Mouse (Mus musculus): ENCODE data around the gene Idnk.

The Idnk gene

GRCm38 (mm10) chr13:58192146-58192545 is 34.7 kb downstream of the Idnk start:
- no peak for DNase-seq (ENCODE audit: low spot score in 2 of 2)

DNA sequence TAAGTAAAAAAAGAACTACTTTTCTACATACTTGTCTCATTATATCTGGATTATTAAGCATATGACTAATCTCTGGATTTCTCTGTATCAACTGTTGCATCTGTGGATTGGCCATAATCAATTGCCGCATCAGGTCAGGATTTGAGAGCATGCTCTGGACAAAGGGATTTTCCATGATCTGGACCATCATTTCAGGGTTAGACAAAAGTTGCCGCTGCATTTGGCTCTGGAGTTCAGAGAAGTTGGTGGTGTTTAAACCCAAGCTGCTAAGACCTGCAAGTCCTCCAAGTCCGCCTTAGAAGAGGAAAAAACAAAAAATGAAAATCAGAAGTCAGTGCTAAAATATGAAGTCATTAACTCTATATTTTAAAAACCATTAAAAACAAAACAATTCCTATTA is 35.8 kb downstream of the Idnk start:
- DNase-seq (ENCODE audit: low spot score in 2 of 2), result no peak

DNA sequence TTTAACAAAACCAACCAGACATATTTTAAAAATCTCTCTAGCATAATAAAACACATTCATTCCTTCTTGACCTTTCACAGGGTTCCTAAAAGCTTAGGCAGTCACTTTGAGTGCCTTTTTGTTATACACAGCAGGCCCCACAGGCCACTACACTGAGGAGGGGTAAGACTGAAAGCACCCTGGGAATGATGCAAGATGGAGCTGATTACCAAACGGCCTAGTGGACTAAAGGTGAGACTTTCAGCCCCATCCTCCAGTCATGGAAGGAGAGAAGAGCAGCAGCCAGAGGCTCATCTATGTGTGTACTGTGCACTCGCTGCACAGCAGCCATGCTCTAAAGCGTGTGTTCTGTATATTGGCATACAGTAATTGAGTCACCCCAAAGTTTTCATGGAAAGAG is 37.5 kb downstream of the Idnk start:
- no peak for DNase-seq (ENCODE audit: low spot score in 2 of 2)

DNA sequence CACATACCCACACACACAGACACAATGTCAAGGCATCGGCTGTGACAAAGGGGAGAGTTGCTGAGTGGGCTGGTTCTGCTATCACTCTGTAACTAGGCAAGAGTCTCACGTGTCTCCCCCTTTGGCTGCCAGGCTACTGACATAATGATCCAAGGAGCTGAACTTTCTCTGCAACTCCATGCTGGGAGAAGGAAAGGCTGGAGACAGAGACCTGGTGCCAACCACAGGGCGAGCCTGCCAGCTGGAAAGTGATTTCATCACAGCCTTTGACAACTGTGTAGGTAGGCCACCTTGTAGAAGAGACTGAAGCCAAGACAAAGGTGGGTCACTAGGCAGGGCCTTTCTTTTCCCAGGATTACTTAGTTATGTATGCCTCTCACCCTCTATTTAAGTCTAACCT is 39.8 kb downstream of the Idnk start:
- DNase-seq (ENCODE audit: low spot score in 2 of 2), result no peak

- no peak for DNase-seq (ENCODE audit: low spot score in 2 of 2)
Observed at GRCm38 (mm10) chr13:58197981-58198640, 40.7 kb downstream of the Idnk start.

- no peak for DNase-seq (ENCODE audit: low spot score in 2 of 2)
Observed at GRCm38 (mm10) chr13:58201343-58201742, 43.9 kb downstream of the Idnk start.

DNA sequence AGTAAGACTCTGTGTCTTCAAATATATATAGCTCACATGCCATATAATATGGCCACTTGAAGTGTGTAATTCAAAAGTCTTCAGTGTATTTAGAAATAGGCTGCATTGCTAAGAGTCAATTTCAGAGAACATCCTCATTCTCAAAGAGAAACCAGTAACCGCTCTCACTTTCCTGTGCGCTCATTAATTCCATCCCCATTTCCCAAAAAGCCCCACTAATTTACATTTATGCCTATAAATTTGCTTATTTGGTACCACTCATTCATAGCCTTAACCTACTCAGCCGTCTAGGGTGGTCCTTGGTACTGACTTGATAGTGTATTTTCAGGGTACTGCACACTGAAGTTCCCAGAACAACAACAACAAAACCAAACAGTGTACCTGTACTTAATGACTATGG is 44.5 kb downstream of the Idnk start:
- no peak for DNase-seq (ENCODE audit: low spot score in 2 of 2)

DNA sequence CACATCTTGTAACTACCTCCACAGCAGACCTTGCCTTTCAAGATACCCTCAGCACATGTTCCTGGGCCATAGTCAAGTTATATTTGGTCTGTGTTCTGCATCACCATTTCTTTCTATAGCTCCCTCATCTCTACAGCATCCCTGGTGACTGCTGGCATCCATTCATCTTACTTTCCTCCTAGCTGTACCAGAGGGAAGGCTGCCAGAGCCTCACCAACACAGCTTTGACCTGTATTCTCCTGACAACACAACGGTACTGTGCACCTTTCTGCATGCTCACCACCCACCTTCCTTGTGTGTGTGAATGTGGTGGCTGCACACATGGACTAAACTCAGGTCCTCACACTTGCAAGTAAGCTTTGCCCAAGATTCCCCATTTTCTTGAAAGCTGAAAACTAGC is 45.5 kb downstream of the Idnk start:
- no peak for DNase-seq (ENCODE audit: low spot score in 2 of 2)

DNA sequence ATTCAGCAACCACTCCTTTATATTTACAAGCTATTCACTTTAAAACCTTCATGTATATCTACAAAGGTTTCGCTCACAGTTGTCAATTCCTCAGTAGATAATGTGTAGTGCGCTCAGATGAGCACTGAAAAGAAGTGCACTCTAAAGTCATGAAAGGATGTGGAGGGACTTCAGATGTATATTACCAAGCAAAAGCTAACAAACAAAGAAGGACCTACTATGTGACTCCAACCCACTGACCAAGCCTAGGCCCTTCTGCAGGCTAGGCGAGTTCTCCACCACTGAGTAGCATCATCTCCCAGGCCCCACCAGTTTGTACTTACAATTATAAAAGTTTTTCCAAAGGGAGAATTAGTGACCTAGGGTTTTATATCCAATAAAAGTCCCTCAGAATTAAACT is 46.8 kb downstream of the Idnk start:
- no peak for DNase-seq (ENCODE audit: low spot score in 2 of 2)

DNA sequence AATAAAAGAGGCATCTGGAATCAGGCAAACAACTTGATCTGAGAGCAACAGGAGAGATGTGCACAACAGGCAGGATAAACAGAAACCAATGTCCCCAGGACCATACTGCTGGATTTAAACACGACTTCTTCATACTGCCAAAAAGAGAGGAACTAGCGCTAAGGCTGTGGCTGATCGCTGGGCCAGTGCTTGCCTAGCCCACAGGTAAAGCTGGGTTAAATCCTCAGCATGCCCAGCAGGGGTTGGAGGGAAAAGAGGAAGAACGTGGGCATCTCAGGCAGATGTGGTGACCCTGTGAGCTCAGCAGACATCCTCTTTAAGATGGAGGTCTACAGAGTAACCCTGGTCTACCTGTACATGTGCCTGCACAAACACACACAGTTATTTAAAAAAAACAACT is 47.5 kb downstream of the Idnk start:
- no peak for DNase-seq (ENCODE audit: low spot score in 2 of 2)

- DNase-seq (ENCODE audit: low spot score in 2 of 2), result no peak
Observed at GRCm38 (mm10) chr13:58206084-58206483, 48.6 kb downstream of the Idnk start.

DNA sequence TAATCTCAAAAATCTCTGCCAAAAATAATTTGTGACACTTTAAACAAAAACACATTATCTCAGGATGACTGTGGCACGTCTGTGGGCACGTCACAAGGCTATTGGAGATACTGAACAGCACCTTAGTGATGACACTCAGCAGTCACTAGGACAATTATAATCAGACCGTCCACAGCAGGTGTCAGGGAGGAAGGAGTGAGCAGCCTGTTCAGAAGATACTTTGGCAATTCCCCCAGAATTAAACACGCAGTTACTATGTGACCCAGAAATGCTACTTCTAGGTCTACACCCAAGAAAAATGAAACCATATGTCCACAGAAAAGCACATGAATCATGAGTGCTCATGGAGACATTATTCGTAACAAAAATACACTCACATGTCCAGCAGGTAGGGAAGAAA is 53.0 kb downstream of the Idnk start:
- DNase-seq (ENCODE audit: low spot score in 2 of 2), result no peak

GRCm38 (mm10) chr13:58212530-58212929 is 55.1 kb downstream of the Idnk start:
- DNase-seq (ENCODE audit: low spot score in 2 of 2), result no peak

DNA sequence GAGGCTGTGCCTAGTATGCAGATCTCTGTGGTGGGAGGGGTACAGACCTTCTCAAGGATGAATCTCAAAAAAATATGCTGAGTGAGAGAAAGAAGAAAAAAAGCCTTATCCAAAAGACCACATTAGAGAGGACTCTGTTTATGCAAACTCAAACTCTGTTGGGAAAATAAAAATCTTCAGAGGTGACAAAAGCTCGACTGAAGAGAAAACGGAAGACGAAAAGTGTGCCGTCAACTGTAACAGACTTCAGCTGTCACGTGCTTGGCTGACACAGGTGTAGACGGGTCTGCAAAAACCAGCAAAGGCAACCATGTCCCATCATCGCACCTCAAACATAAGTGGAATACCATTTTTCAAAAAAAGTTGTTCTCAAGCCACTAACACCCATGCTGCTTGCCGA is 56.4 kb downstream of the Idnk start:
- DNase-seq (ENCODE audit: low spot score in 2 of 2), result no peak

All from frontal cortex, postnatal 10 days (tissue).